Mouse (Mus musculus) heart, adult 2 months (tissue): ENCODE results near the gene Pyy. TPM values are rescaled to one million over a fixed set of nuclear protein-coding genes. Genes with fewer than 3 reads are reported as not detected.

ENCODE experiments used
- DNase-seq, 2 experiments: peaks; one replicate each; pipeline ENCODE4 v3.0.0; 2021
- H3K27ac ChIP-seq: fragments of 200-600 bp; 2 replicates; pipeline ENCODE4 v1.8.1; 2022
- H3K27me3 ChIP-seq: fragments of 200-500 bp; 2 replicates; pipeline ENCODE4 v1.6.1; 2012; ENCODE audit warnings: mild to moderate bottlenecking, low read length, inconsistent platforms, mixed read lengths; ENCODE audit not compliant: control insufficient read depth, insufficient read depth
- H3K36me3 ChIP-seq: fragments of 200-500 bp; 2 replicates; pipeline ENCODE4 v1.6.1; 2012; ENCODE audit warnings: low read length, inconsistent platforms; ENCODE audit not compliant: control insufficient read depth, insufficient read depth
- H3K4me1 ChIP-seq: fragments of 200-500 bp; 2 replicates; pipeline ENCODE4 v1.6.1; 2011; ENCODE audit warnings: low read length; ENCODE audit not compliant: control insufficient read depth, insufficient read depth
- H3K4me3 ChIP-seq: fragments of 200-600 bp; 2 replicates; pipeline ENCODE4 v1.8.1; 2022
- H3K79me2 ChIP-seq: fragments of 200-500 bp; replicated peaks from 2 replicates; pipeline ENCODE4 v1.6.1; 2012; ENCODE audit warnings: mild to moderate bottlenecking, inconsistent platforms, low read length, moderate library complexity, mixed read lengths; ENCODE audit not compliant: control insufficient read depth, insufficient read depth
- H3K9ac ChIP-seq: fragments of 200-500 bp; 2 replicates; pipeline ENCODE4 v1.6.1; 2012; ENCODE audit warnings: low read depth, mild to moderate bottlenecking, control low read depth, inconsistent platforms, low read length, mixed read lengths
- CTCF ChIP-seq: fragments of 200-600 bp; IDR thresholded peaks from 2 replicates; pipeline ENCODE4 v1.8.1; 2022; ENCODE audit warnings: antibody characterized with exemption, mild to moderate bottlenecking, moderate library complexity
- EP300 ChIP-seq: fragments of 200-500 bp; IDR thresholded peaks from 2 replicates; pipeline ENCODE4 v1.6.1; 2011; ENCODE audit warnings: low read depth, low read length, control low read depth; ENCODE audit not compliant: insufficient read depth
- POLR2A ChIP-seq: fragments of 200-500 bp; IDR thresholded peaks from 2 replicates; pipeline ENCODE4 v1.6.1; 2011; ENCODE audit warnings: mild to moderate bottlenecking, low read depth, low read length, control low read depth; ENCODE audit not compliant: insufficient read depth
- WGBS: fragments of 180-500 bp; shearing (Covaris S2); methylation state at CpG from one replicate; pipeline ENCODE4 v1.1.7; 2018; 5-methylcytosine and 5-hydroxymethylcytosine counted together
- intact Hi-C: fragments of 180-260 bp; cut with DNase I; formaldehyde crosslinking; loops from one replicate; pipeline ENCODE4 v1.15.1; 2025
- polyA plus RNA-seq: library from polyadenylated mRNA; depleted of rRNA; stranded (reverse); fragments of >200 nt; gene quantifications from 2 replicates; pipeline ENCODE4 v1.2.3, GENCODE M21; 2012
- total RNA-seq, 2 experiments: library from RNA; stranded (reverse); gene quantifications; 2 replicates each; pipeline ENCODE4 v1.2.3; 2021

The Pyy gene
- total and polyA plus RNA-seq, 3 experiments = not detected

- DNase-seq = peak; percentile 57 to 78
- no peaks in the 10 kb centered on the region for H3K4me1 ChIP-seq
- H3K79me2 ChIP-seq = no peaks in the 10 kb centered on the region
- no peak overlapping the region for H3K27ac ChIP-seq
- no peak overlapping the region for H3K4me3 ChIP-seq
- 14% methylated on average over 17 of the region's 17 CpGs for WGBS
- peaks cover 3% of the 10 kb centered on the region for H3K27me3 ChIP-seq
- H3K9ac ChIP-seq = no peak overlapping the region
- TF ChIP-seq CTCF (peak; percentile 99), EP300 (no peak)
- intact Hi-C loops = loop anchor here (1.0 kb wide), 2 partner anchors 38 to 165 kb away; no protein-coding TSS in a partner anchor
- no peaks in the 10 kb centered on the region for H3K36me3 ChIP-seq
These were observed 5.0 kb downstream of the Pyy start for GRCm38 (mm10) chr11:102102485-102103258.

GRCm38 (mm10) chr11:102101219-102101618, 6.4 kb downstream of the Pyy start, which contains the start of gene Ppy:
Ppy (minus strand) TSS chr11:102101319.
- DNase-seq = no peak
- no peak within 1 kb of the TSS for H3K4me3 ChIP-seq
- H3K79me2 ChIP-seq = no peaks in the 10 kb centered on the region
- no peaks in the 10 kb centered on the region for H3K36me3 ChIP-seq
- no peaks in the 10 kb centered on the region for H3K4me1 ChIP-seq
- no peak within 1 kb of the TSS for H3K27ac ChIP-seq
- no peak within 1 kb of the TSS for H3K9ac ChIP-seq
- no peak for TF ChIP-seq EP300
- TF ChIP-seq POLR2A = no peak
- TF ChIP-seq CTCF = no peak
- 77% methylated on average over 4 of the region's 4 CpGs for WGBS
- H3K27me3 ChIP-seq = no peaks in the 10 kb centered on the region
- intact Hi-C loops = no loop called here

- WGBS = 5% methylated on average over 18 of the region's 18 CpGs
- intact Hi-C loops = loop anchor here (2.0 kb wide), 1 partner anchor 36 kb away; no protein-coding TSS in a partner anchor
- no peaks in the 10 kb centered on the region for H3K27me3 ChIP-seq
- TF ChIP-seq POLR2A = no peak
- peak; percentile 55 for TF ChIP-seq CTCF
- TF ChIP-seq EP300 = no peak
- no peaks in the 10 kb centered on the region for H3K79me2 ChIP-seq
- H3K4me3 ChIP-seq = no peak overlapping the region
- no peak overlapping the region for H3K27ac ChIP-seq
- H3K36me3 ChIP-seq = no peaks in the 10 kb centered on the region
- no peaks in the 10 kb centered on the region for H3K4me1 ChIP-seq
- no peak overlapping the region for H3K9ac ChIP-seq
- peak; percentile 52 to 53 for DNase-seq
These were observed 10.7 kb downstream of the Pyy start for GRCm38 (mm10) chr11:102096887-102097391.

GRCm38 (mm10) chr11:102096446-102096845, 11.2 kb downstream of the Pyy start:
- WGBS = 56% methylated on average over 5 of the region's 5 CpGs
- no peak for DNase-seq
- H3K4me3 ChIP-seq = no peak overlapping the region
- no peak overlapping the region for H3K27ac ChIP-seq
- TF ChIP-seq POLR2A = no peak
- no peak for TF ChIP-seq CTCF
- no peak for TF ChIP-seq EP300
- no peaks in the 10 kb centered on the region for H3K36me3 ChIP-seq
- no peaks in the 10 kb centered on the region for H3K79me2 ChIP-seq
- no peaks in the 10 kb centered on the region for H3K27me3 ChIP-seq
- intact Hi-C loops = loop anchor here (2.0 kb wide), 1 partner anchor 36 kb away; no protein-coding TSS in a partner anchor
- H3K9ac ChIP-seq = no peak overlapping the region
- H3K4me1 ChIP-seq = no peaks in the 10 kb centered on the region

GRCm38 (mm10) chr11:102095676-102096075, 12.0 kb downstream of the Pyy start:
- Histone ChIP-seq H3K79me2 (no peaks in the 10 kb centered on the region), H3K36me3 (no peaks in the 10 kb centered on the region), H3K9ac (no peak overlapping the region), H3K27me3 (no peaks in the 10 kb centered on the region), H3K27ac (no peak overlapping the region), H3K4me3 (no peak overlapping the region), H3K4me1 (no peaks in the 10 kb centered on the region)
- no peak for DNase-seq
- 77% methylated on average over 3 of the region's 3 CpGs for WGBS
- intact Hi-C loops = loop anchor here (2.0 kb wide), 1 partner anchor 35 kb away; no protein-coding TSS in a partner anchor
- TF ChIP-seq EP300 = no peak
- TF ChIP-seq POLR2A = no peak
- TF ChIP-seq CTCF = no peak
